Mouse (Mus musculus): ENCODE data around the gene Ubxn6. TPM values are rescaled to one million over a fixed set of nuclear protein-coding genes. Genes with fewer than 3 reads are reported as not detected.
"Not testable (repeated sequence)": the region's sequence is repeated elsewhere in the genome, so short reads cannot be mapped to it uniquely, and the experiment has no call there.

Ubxn6 gene
- polyA plus RNA-seq, 1 experiment from 2014 or later = 79.6 TPM

DNA sequence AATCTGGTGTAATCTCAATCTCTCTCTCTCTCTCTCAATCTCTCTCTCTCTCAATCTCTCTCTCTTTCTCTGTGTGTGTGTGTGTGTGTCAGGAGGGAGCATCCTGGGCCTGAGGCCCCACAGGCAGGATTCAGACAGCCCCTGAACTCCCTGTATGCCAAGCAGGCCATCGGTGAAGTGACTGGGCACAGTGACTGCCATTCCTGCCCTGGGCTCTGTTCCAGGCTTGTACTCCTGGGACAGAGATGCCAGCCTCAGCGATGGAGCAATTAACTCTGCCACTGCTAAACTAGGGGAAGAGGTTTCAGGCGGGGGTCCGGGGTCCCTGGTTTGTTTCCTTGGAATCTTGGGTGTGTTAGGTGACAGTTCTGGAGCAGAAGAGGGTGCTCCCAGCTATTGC, 35.7 kb upstream of the Ubxn6 start:
- no peak overlapping the region for H3K27ac ChIP-seq (replicated peaks)
- no peaks in the 10 kb centered on the region for H3K9me3 ChIP-seq
- H3K36me3 ChIP-seq = no peaks in the 10 kb centered on the region
- H3K27me3 ChIP-seq = no peaks in the 10 kb centered on the region; the same call in 1 of the 2 replicates
- H3K4me2 ChIP-seq = no peak overlapping the region
- H3K4me3 ChIP-seq = no peak overlapping the region
- peaks cover 10% of the 10 kb centered on the region; the same call in 1 of the 2 replicates for H3K4me1 ChIP-seq (replicated peaks)
- no peak for ATAC-seq (ENCODE audit: low read depth)
- 59% methylated on average over 4 of the region's 4 CpGs for WGBS
- H3K9ac ChIP-seq = no peak overlapping the region

DNA sequence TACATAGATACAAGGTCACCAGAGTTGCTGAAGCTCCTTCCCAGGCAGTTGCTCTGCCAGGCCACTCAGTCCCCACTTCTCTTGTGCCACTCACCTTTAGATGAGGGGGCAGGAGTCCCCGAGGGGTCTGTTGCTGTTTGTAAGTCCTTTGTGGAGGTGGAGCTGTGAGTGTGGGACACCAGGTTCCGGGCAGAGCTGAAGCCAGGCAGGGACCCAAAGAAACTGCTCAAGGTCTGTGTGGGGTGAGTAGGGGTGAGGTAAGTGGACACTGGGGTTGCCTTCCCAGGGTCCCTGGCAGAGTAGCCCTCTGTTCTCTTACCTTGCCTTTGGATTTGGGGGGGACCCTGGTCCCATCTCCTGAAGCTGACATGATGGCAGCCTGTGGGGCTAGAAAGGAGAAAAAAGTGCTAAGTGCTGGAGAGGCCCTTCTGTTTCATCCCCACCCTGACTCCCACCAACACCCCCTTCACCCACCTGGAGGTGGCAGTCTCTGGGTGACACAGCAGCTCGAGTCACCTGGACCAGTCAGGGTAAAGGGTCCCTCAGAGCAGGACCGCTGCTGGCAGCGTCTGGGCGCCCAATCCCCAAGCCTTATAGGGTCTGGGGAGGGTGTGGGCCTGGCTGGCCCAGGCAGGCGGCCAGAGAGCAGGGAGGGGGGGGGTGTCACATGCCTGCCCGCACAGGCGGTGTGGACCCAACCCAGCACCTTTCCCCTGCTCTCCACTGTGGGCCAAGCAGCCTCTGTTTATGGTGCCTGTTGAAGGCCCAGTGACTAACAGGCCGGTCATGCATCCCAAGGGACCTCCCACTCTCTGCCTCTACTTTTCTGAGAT, 34.6 kb upstream of the Ubxn6 start, which contains the start of gene Plin4:
Plin4 (minus strand) TSS at position 585 of the 833 bp plus-strand sequence.
- 70% methylated on average over 9 of the region's 10 CpGs for WGBS
- no peak within 1 kb of the TSS for H3K9ac ChIP-seq
- H3K9me3 ChIP-seq = no peaks in the 10 kb centered on the region
- no peak within 1 kb of the TSS for H3K4me2 ChIP-seq
- H3K36me3 ChIP-seq = no peaks in the 10 kb centered on the region
- no peak within 1 kb of the TSS for H3K27ac ChIP-seq (replicated peaks)
- no peaks in the 10 kb centered on the region for H3K27me3 ChIP-seq
- ATAC-seq (ENCODE audit: low read depth) = no peak
- peaks cover 10% of the 10 kb centered on the region; the same call in 1 of the 2 replicates for H3K4me1 ChIP-seq (replicated peaks)
- H3K4me3 ChIP-seq = no peak within 1 kb of the TSS

DNA sequence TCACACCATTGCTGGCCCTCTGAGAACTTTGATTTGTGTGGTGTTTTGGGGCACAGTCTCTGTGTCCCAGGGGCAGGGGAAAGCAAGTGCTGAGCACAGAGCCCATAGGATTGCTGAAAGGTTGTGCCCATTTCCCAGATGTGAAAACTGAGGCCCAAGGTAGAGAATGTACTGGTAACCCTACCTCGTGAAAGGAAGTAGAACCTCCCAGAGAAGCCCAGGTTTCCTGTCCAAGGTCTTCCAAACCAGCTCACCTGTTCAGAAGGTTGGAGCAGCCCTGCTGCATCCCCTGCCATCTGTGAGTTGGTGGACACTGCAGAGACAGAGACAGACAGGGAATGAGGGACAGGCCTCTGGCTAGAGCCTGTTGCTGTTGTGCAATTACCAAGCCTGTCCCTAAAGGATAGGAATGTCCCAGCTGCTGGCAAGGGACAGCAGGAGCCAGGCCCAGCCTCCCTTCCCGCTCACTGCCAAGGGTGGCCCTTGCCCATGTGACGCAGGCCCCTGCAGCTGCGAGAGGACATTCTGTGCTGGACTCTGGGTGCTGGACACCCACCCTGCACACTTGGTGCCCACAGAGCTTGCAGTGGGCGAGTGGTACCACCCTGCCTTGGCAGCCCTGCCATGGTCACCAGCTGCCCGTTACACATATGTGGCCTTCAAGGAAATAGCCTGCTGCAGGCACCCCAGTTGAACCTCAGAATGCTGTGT, 33.7 kb upstream of the Ubxn6 start:
- Histone ChIP-seq H3K4me3 (no peak overlapping the region), H3K27me3 (no peaks in the 10 kb centered on the region), H3K9ac (no peak overlapping the region), H3K9me3 (no peaks in the 10 kb centered on the region), H3K4me1 (replicated peaks) (peaks cover 10% of the 10 kb centered on the region; the same call in 1 of the 2 replicates), H3K27ac (replicated peaks) (no peak overlapping the region), H3K4me2 (no peak overlapping the region), H3K36me3 (peaks cover 6% of the 10 kb centered on the region; the same call in 1 of the 2 replicates)
- no peak for ATAC-seq (ENCODE audit: low read depth)
- 74% methylated on average over 6 of the region's 6 CpGs for WGBS

GRCm38 (mm10) chr17:56107736-56108135, 32.9 kb upstream of the Ubxn6 start:
- no peak overlapping the region for H3K9ac ChIP-seq
- no peaks in the 10 kb centered on the region for H3K27me3 ChIP-seq
- no peak for ATAC-seq (ENCODE audit: low read depth)
- H3K9me3 ChIP-seq = no peaks in the 10 kb centered on the region
- peaks cover 10% of the 10 kb centered on the region; the same call in 1 of the 2 replicates for H3K4me1 ChIP-seq (replicated peaks)
- 54% methylated on average over 2 of the region's 2 CpGs for WGBS
- H3K27ac ChIP-seq (replicated peaks) = no peak overlapping the region
- no peak overlapping the region for H3K4me2 ChIP-seq
- no peak overlapping the region for H3K4me3 ChIP-seq
- peaks cover 14% of the 10 kb centered on the region for H3K36me3 ChIP-seq

DNA sequence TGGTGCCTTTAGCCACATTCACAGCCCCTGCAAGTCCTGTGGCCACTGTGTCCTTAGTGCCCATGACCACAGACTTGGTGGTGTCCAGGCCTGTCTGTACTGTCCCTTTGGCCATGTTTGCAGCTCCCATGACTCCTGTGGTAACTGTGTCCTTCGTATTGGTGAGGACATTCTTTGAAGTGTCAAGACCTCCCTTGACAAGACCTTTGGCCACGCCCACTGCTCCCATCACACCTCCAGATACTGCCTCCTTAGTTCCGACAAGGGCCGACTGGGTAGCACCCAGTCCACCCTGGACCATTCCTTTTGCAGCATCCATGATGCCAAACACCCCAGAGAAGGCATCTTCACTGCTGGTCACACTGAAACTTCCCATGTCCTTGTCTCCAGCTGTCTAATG, 32.2 kb upstream of the Ubxn6 start:
- H3K4me3 ChIP-seq = no peak overlapping the region
- no peaks in the 10 kb centered on the region for H3K9me3 ChIP-seq
- H3K27ac ChIP-seq (replicated peaks) = no peak overlapping the region
- no peak overlapping the region for H3K9ac ChIP-seq
- peaks cover 10% of the 10 kb centered on the region; the same call in 1 of the 2 replicates for H3K4me1 ChIP-seq (replicated peaks)
- H3K27me3 ChIP-seq = no peaks in the 10 kb centered on the region
- H3K36me3 ChIP-seq = peaks cover 21% of the 10 kb centered on the region
- WGBS = 77% methylated on average over 4 of the region's 4 CpGs
- ATAC-seq (ENCODE audit: low read depth) = no peak
- H3K4me2 ChIP-seq = no peak overlapping the region

GRCm38 (mm10) chr17:56106436-56106835, 31.6 kb upstream of the Ubxn6 start:
- H3K36me3 ChIP-seq = peaks cover 26% of the 10 kb centered on the region
- H3K27ac ChIP-seq (replicated peaks); ATAC-seq (ENCODE audit: low read depth); H3K4me1 ChIP-seq (replicated peaks); H3K4me3 ChIP-seq; H3K9ac ChIP-seq; H3K4me2 ChIP-seq; H3K27me3 ChIP-seq; H3K9me3 ChIP-seq: not testable (repeated sequence)
- WGBS = 95% methylated on average over 4 of the region's 4 CpGs

DNA sequence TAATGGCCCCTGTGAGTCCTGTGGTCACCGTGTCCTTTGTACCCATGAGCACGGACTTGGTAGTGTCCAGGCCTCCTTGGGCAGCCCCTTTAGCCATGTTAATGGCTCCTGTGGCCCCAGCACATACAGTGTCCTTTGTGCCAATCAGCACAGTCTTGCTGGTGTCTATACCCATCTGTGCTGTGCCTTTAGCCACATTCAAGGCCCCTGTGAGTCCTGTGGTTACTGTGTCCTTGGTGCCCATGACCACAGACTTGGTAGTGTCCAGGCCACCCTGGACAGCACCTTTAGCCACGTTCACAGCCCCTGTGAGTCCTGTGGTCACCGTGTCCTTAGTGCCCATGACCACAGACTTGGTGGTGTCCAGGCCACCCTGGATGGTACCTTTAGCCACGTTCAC, 30.0 kb upstream of the Ubxn6 start:
- WGBS = 100% methylated on average over 2 of the region's 5 CpGs
- H3K36me3 ChIP-seq = peaks cover 43% of the 10 kb centered on the region
- H3K4me3 ChIP-seq; H3K9me3 ChIP-seq; H3K4me1 ChIP-seq (replicated peaks); H3K27ac ChIP-seq (replicated peaks); H3K27me3 ChIP-seq; H3K9ac ChIP-seq; ATAC-seq (ENCODE audit: low read depth); H3K4me2 ChIP-seq: not testable (repeated sequence)

DNA sequence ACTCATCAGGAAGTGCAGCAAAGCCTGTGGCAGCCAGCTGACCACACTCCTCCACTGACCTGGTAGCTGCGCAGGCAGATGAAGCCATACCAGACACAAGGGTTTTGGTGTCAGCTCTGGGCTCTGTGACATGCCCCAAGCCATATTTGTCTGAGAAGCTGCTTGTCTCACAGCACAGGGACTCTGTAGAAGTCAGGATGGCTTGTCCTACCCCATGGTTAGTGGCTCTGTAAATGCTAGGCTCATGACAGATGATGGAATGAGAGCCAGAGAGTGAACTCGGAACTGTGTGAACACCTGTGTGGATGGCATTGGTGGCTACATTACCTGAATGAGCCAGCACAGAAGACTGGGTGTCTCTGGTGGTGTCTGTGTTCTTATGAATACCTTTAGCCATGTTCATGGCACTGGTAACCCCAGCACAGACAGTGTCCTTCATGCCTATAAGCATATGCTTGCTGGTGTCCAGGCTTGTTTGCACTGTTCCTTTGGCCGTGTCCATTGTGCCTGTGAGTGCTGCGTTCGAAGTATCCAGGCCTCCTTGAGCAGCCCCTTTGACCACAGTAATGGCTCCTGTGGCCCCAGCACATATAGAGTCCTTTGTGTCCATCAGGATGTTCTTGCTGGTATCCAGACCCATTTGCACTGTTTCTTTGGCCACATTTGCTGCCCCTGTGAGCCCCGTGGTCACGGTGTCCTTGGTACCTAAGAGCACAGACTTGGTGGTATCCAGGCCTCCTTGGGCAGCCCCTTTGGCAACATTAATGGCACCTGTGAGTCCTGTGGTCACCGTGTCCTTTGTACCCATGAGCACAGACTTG, 28.8 kb upstream of the Ubxn6 start:
- no peaks in the 10 kb centered on the region for H3K4me1 ChIP-seq (replicated peaks)
- no peak for ATAC-seq (ENCODE audit: low read depth)
- peaks cover 54% of the 10 kb centered on the region for H3K36me3 ChIP-seq
- no peak overlapping the region for H3K27ac ChIP-seq (replicated peaks)
- 96% methylated on average over 8 of the region's 8 CpGs for WGBS
- no peaks in the 10 kb centered on the region for H3K27me3 ChIP-seq
- no peaks in the 10 kb centered on the region for H3K9me3 ChIP-seq
- no peak overlapping the region for H3K4me3 ChIP-seq
- no peak overlapping the region for H3K4me2 ChIP-seq
- H3K9ac ChIP-seq = no peak overlapping the region

- no peak for ATAC-seq (ENCODE audit: low read depth)
- Histone ChIP-seq H3K36me3 (peaks cover 62% of the 10 kb centered on the region), H3K4me1 (replicated peaks) (no peaks in the 10 kb centered on the region), H3K4me2 (no peak overlapping the region), H3K9ac (no peak overlapping the region), H3K9me3 (no peaks in the 10 kb centered on the region), H3K27ac (replicated peaks) (no peak overlapping the region), H3K4me3 (no peak overlapping the region), H3K27me3 (no peaks in the 10 kb centered on the region)
- WGBS = 92% methylated on average over 9 of the region's 9 CpGs
Measured at GRCm38 (mm10) chr17:56102927-56103326, 28.1 kb upstream of the Ubxn6 start.

DNA sequence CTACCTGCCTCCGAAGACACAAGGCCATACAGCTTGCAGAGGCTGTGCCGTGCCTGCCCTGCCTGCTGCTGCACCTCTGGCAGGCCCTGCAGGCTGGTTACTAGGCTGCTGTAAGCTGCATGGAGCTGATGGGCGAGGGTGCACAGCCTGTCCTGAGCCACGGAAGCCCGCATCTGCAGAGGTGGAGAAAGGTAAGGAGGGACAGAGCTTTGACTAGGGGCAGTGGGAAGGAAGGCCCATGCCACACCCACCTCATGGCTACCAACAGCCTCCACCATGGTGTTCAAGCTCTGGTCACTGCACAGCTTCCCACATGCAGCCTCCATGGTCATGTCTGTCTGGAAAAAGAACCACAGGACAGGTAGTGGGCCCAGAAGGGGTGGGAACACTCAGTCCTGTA, 27.3 kb upstream of the Ubxn6 start:
- H3K4me1 ChIP-seq (replicated peaks) = no peaks in the 10 kb centered on the region
- H3K27ac ChIP-seq (replicated peaks) = no peak overlapping the region
- H3K9ac ChIP-seq = no peak overlapping the region
- no peak for ATAC-seq (ENCODE audit: low read depth)
- no peaks in the 10 kb centered on the region for H3K27me3 ChIP-seq
- H3K9me3 ChIP-seq = no peaks in the 10 kb centered on the region
- H3K4me3 ChIP-seq = no peak overlapping the region
- 91% methylated on average over 5 of the region's 5 CpGs for WGBS
- H3K36me3 ChIP-seq = peaks cover 69% of the 10 kb centered on the region
- H3K4me2 ChIP-seq = no peak overlapping the region

DNA sequence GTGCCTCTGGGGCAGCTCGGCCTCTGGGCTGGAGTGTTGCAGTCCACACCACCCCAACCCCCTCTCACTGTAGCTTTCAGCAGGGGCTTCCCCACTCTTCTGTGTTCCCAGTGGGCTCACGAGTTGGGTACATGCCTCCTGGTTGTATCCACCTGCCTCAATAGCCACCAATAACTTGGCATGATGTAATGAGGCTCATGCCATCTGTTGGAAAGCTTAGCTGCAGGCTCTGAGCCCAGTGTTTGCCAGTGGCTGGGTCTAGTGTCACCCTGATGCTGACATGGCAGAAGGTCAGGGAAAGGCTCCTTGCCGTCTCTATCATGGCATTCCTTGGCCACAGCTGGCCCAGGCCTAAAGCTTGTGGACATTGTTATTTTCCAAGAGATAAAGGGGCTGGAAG, 26.0 kb upstream of the Ubxn6 start:
- WGBS = 94% methylated on average over 3 of the region's 3 CpGs
- Histone ChIP-seq H3K27ac (replicated peaks) (no peak overlapping the region), H3K27me3 (no peaks in the 10 kb centered on the region), H3K4me2 (no peak overlapping the region), H3K4me3 (no peak overlapping the region), H3K9me3 (no peaks in the 10 kb centered on the region), H3K4me1 (replicated peaks) (no peaks in the 10 kb centered on the region), H3K9ac (no peak overlapping the region), H3K36me3 (peaks cover 83% of the 10 kb centered on the region)
- no peak for ATAC-seq (ENCODE audit: low read depth)
